Mouse (Mus musculus) heart, embryonic 12.5 days (tissue): ENCODE measurements around the gene Olfr969. TPM values are rescaled to one million over a fixed set of nuclear protein-coding genes. Genes with fewer than 3 reads are reported as not detected.
"Not testable (repeated sequence)": the region's sequence is repeated elsewhere in the genome, so short reads cannot be mapped to it uniquely, and the experiment has no call there.

Experiments used
- ATAC-seq: fragments of 200-750 bp; cut with Nextera tagmentation; 2 replicates; pipeline ENCODE4 v1.8.0; 2017; ENCODE audit warnings: moderate TSS enrichment, moderate library complexity; ENCODE audit not compliant: insufficient number of reproducible peaks, low FRiP score
- H3K27ac ChIP-seq: fragments of 300-500 bp; sonication (generic); 2 replicates; pipeline ENCODE4 v1.5.1; 2016; ENCODE audit warnings: mild to moderate bottlenecking, moderate library complexity; ENCODE audit not compliant: poor library complexity, severe bottlenecking
- H3K27me3 ChIP-seq: fragments of 300-500 bp; sonication (generic); replicated peaks from 2 replicates; pipeline ENCODE4 v1.6.1; 2016; ENCODE audit warnings: mild to moderate bottlenecking, moderate library complexity
- H3K36me3 ChIP-seq: fragments of 300-500 bp; sonication (generic); 2 replicates; pipeline ENCODE4 v1.6.1; 2016; ENCODE audit warnings: mild to moderate bottlenecking, moderate library complexity
- H3K4me1 ChIP-seq: fragments of 300-500 bp; sonication (generic); replicated peaks from 2 replicates; pipeline ENCODE4 v1.6.1; 2016; ENCODE audit warnings: mild to moderate bottlenecking
- H3K4me2 ChIP-seq: fragments of 300-500 bp; sonication (generic); 2 replicates; pipeline ENCODE4 v1.6.1; 2016; ENCODE audit warnings: mild to moderate bottlenecking, moderate library complexity
- H3K4me3 ChIP-seq: fragments of 300-500 bp; sonication (generic); 2 replicates; pipeline ENCODE4 v1.5.1; 2016; ENCODE audit warnings: mild to moderate bottlenecking
- H3K9ac ChIP-seq: fragments of 300-500 bp; sonication (generic); 2 replicates; pipeline ENCODE4 v1.6.1; 2016; ENCODE audit warnings: mild to moderate bottlenecking, moderate library complexity
- H3K9me3 ChIP-seq: fragments of 300-500 bp; sonication (generic); replicated peaks from 2 replicates; pipeline ENCODE4 v1.6.1; 2016; ENCODE audit warnings: mild to moderate bottlenecking, moderate library complexity
- WGBS: fragments of 180-500 bp; shearing (Covaris S2); methylation state at CpG from one replicate; pipeline ENCODE4 v1.1.7; 2016; 5-methylcytosine and 5-hydroxymethylcytosine counted together
- polyA plus RNA-seq: library from polyadenylated mRNA; unstranded; fragments of >200 nt; fragmentation: Nextera tagmentation; extraction: Ambion mirVana; gene quantifications from 2 replicates; pipeline ENCODE4 v1.2.1, GENCODE M21; 2016

The Olfr969 gene
- not detected in 2 replicates for polyA plus RNA-seq

DNA sequence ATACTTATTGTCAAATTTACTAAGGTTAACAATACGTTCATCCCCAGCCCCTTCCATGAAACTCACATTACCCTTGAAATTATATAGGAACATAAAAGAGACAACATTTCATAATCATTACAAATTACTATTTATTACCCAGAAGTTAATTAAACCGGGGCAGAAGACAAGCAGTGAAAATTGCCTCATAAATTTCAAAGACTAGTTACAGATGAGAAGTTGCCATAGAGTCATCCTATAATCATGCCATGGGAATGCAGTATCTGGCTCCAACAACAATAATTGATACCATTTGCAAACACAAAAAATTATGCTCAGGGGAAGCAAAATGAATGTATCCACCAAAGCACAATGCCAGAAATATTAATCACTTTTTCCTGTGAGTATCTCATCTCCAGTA, at the start of gene Olfr969:
Gene Olfr969, plus strand, starts transcription at position 388 of the 400 bp plus-strand sequence.
- Histone ChIP-seq H3K9ac (no peak within 1 kb of the TSS), H3K4me2 (no peak within 1 kb of the TSS), H3K36me3 (no peaks in the 10 kb centered on the region), H3K4me1 (no peaks in the 10 kb centered on the region), H3K4me3 (no peak within 1 kb of the TSS), H3K9me3 (no peaks in the 10 kb centered on the region), H3K27ac (no peak within 1 kb of the TSS), H3K27me3 (no peaks in the 10 kb centered on the region)
- WGBS = 65% methylated on average over 2 of the region's 2 CpGs
- ATAC-seq = no peak

DNA sequence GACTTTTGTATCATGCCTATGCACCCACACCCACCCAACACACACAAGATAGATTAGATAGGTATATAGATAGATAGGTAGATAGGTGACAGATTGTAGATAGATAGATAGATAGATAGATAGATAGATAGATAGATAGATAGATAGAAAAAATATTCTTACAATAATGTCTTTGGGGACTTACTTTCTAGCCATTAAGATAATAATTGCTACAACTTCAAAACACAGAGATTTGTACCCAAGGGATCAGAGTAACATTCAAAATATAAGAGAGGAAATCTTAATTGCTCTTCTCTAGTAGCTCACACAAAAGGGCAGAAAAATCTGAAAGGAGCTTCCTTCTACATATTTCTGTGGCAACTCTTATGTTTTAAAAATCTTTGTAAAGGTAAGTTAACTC, 44.8 kb upstream of the Olfr969 start, which contains the start of gene Olfr967:
Gene Olfr967, plus strand, starts transcription at position 301 of the 400 bp plus-strand sequence.
- H3K9me3 ChIP-seq = peaks cover 3% of the 10 kb centered on the region; the same call in 1 of the 2 replicates
- H3K27me3 ChIP-seq = no peaks in the 10 kb centered on the region
- no peak within 1 kb of the TSS for H3K4me3 ChIP-seq
- H3K36me3 ChIP-seq = no peaks in the 10 kb centered on the region
- H3K4me2 ChIP-seq = no peak within 1 kb of the TSS
- H3K4me1 ChIP-seq = no peaks in the 10 kb centered on the region
- no peak for ATAC-seq
- no peak within 1 kb of the TSS for H3K9ac ChIP-seq
- no peak within 1 kb of the TSS for H3K27ac ChIP-seq

- Histone ChIP-seq H3K36me3 (no peaks in the 10 kb centered on the region), H3K27ac (no peak overlapping the region), H3K9me3 (peaks cover 3% of the 10 kb centered on the region; the same call in 1 of the 2 replicates), H3K27me3 (no peaks in the 10 kb centered on the region), H3K4me1 (no peaks in the 10 kb centered on the region), H3K9ac (no peak overlapping the region), H3K4me3 (no peak overlapping the region), H3K4me2 (no peak overlapping the region)
- WGBS = 72% methylated on average over 1 of the region's 1 CpGs
- ATAC-seq = no peak
Observed at GRCm38 (mm10) chr9:39746428-39746827, 44.3 kb upstream of the Olfr969 start.

- no peaks in the 10 kb centered on the region for H3K27me3 ChIP-seq
- H3K36me3 ChIP-seq = no peaks in the 10 kb centered on the region
- H3K4me2 ChIP-seq = no peak within 1 kb of the TSS
- no peak within 1 kb of the TSS for H3K27ac ChIP-seq
- H3K9me3 ChIP-seq = no peaks in the 10 kb centered on the region
- no peak within 1 kb of the TSS for H3K9ac ChIP-seq
- no peaks in the 10 kb centered on the region for H3K4me1 ChIP-seq
- ATAC-seq = no peak
- H3K4me3 ChIP-seq = no peak within 1 kb of the TSS
- WGBS = 60% methylated on average over 1 of the region's 1 CpGs
Observed at GRCm38 (mm10) chr9:39783153-39783552, 7.6 kb upstream of the Olfr969 start, which contains the start of gene Olfr968. Gene Olfr968, minus strand, starts transcription at chr9:39783253.

DNA sequence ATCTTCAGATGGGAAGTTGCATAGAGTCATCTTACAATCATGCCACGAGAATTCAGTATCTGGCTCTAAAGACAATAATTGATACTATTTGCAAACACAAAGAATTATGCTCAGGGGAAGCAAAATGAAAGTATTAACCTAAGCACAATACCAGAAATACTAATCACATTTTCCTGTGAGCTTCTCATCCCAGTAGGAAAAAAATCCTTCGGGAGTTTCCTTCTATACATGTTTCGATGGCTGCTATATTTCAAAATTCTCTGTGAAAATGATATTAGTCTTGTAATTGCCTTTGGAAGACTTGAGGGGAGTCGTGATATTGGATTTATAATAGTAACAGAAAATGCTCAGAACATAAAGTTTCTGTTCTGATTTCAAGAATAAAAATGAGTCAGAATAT, 17.8 kb downstream of the Olfr969 start, which contains the start of gene Olfr970:
Gene Olfr970, plus strand, starts transcription at position 301 of the 400 bp plus-strand sequence.
- WGBS = 67% methylated on average over 4 of the region's 4 CpGs
- H3K27ac ChIP-seq = no peak within 1 kb of the TSS
- H3K4me1 ChIP-seq = no peaks in the 10 kb centered on the region
- no peaks in the 10 kb centered on the region for H3K27me3 ChIP-seq
- no peak within 1 kb of the TSS for H3K4me3 ChIP-seq
- H3K9ac ChIP-seq = no peak within 1 kb of the TSS
- H3K36me3 ChIP-seq = no peaks in the 10 kb centered on the region
- ATAC-seq = no peak
- H3K4me2 ChIP-seq = no peak within 1 kb of the TSS
- no peaks in the 10 kb centered on the region for H3K9me3 ChIP-seq

DNA sequence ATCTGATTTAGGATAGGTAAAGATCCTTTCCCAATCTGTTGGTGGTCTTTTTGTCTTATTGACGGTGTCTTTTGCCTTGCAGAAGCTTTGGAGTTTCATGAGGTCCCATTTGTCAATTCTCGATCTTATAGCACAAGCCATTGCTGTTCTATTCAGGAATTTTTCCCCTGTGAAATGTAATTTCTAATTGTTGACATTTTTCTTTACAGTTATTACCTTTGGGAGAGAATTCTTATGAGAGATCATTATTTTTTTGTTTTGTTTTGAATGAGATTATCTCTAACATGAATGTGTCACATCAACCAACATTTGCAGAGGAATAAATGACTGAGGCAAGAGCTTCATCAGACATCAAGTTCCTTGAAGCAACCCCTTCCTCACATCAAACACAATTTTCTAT, 45.8 kb downstream of the Olfr969 start, which contains the start of gene Olfr971:
Gene Olfr971, plus strand, starts transcription at position 301 of the 400 bp plus-strand sequence.
- not testable (repeated sequence) for H3K4me2 ChIP-seq, ATAC-seq, H3K9ac ChIP-seq, H3K36me3 ChIP-seq, H3K27ac ChIP-seq, H3K4me3 ChIP-seq, H3K4me1 ChIP-seq, H3K9me3 ChIP-seq, H3K27me3 ChIP-seq
- WGBS = 77% methylated on average over 2 of the region's 2 CpGs

Other genes with a start within 250 kb of the Olfr969 start
- not detected in 2 replicates for gene Olfr958, start 236.9 kb upstream of the Olfr969 start, polyA plus RNA-seq
- not detected in 2 replicates for gene Olfr959, start 215.4 kb upstream of the Olfr969 start, polyA plus RNA-seq
- 11.0 and 11.4 TPM in 2 replicates for gene AW551984, start 186.5 kb upstream of the Olfr969 start, polyA plus RNA-seq
- gene Olfr148, start 180.3 kb upstream of the Olfr969 start, polyA plus RNA-seq = not detected in 2 replicates
- not detected in 2 replicates for gene Olfr960, start 169.6 kb upstream of the Olfr969 start, polyA plus RNA-seq
- gene Olfr961, start 145.9 kb upstream of the Olfr969 start, polyA plus RNA-seq = not detected in 2 replicates
- gene Olfr963, start 123.7 kb upstream of the Olfr969 start, polyA plus RNA-seq = not detected in 2 replicates
- gene Olfr149, start 83.8 kb upstream of the Olfr969 start, polyA plus RNA-seq = not detected in 2 replicates
- gene Olfr965, start 79.6 kb upstream of the Olfr969 start, polyA plus RNA-seq = not detected in 2 replicates
- not detected in 2 replicates for gene Olfr150, start 60.0 kb upstream of the Olfr969 start, polyA plus RNA-seq
- not detected in 2 replicates for gene Olfr967, start 44.7 kb upstream of the Olfr969 start, polyA plus RNA-seq
- not detected in 2 replicates for gene Olfr968, start 7.7 kb upstream of the Olfr969 start, polyA plus RNA-seq
- gene Olfr970, start 17.9 kb downstream of the Olfr969 start, polyA plus RNA-seq = not detected in 2 replicates
- gene Olfr971, start 45.9 kb downstream of the Olfr969 start, polyA plus RNA-seq = not detected in 2 replicates
- gene Olfr972, start 75.5 kb downstream of the Olfr969 start, polyA plus RNA-seq = not detected in 2 replicates
- gene Olfr229, start 116.4 kb downstream of the Olfr969 start, polyA plus RNA-seq = not detected in 2 replicates
- gene Olfr974, start 146.6 kb downstream of the Olfr969 start, polyA plus RNA-seq = not detected in 2 replicates
- not detected in 2 replicates for gene Olfr975, start 161.1 kb downstream of the Olfr969 start, polyA plus RNA-seq
- gene Olfr976, start 170.2 kb downstream of the Olfr969 start, polyA plus RNA-seq = not detected in 2 replicates
- not detected in 2 replicates for gene Olfr978, start 201.2 kb downstream of the Olfr969 start, polyA plus RNA-seq
- not detected in 2 replicates for gene Olfr979, start 212.5 kb downstream of the Olfr969 start, polyA plus RNA-seq
- not detected in 2 replicates for gene Olfr980, start 218.6 kb downstream of the Olfr969 start, polyA plus RNA-seq
- not detected in 2 replicates for gene Olfr981, start 230.5 kb downstream of the Olfr969 start, polyA plus RNA-seq